Mouse (Mus musculus) kidney, postnatal 0 days (tissue): ENCODE data around the gene Eea1. TPM values are rescaled to one million over a fixed set of nuclear protein-coding genes. Genes with fewer than 3 reads are reported as not detected.

ENCODE experiments used
- ATAC-seq: fragments of 200-750 bp; cut with Nextera tagmentation; replicated peaks from 2 replicates; pipeline ENCODE4 v1.8.0; 2017; ENCODE audit warnings: low read depth, moderate number of reproducible peaks, moderate TSS enrichment, moderate library complexity; ENCODE audit not compliant: low FRiP score
- DNase-seq: peaks from one replicate; pipeline ENCODE4 v3.0.0-alpha.2; 2016; ENCODE audit warnings: low spot score
- H3K27ac ChIP-seq: fragments of 300-500 bp; sonication (generic); 2 replicates; pipeline ENCODE4 v1.5.1; 2014; ENCODE audit warnings: mild to moderate bottlenecking
- H3K27me3 ChIP-seq: fragments of 300-500 bp; sonication (generic); 2 replicates; pipeline ENCODE4 v1.6.1; 2014; ENCODE audit warnings: low read length, mixed read lengths; ENCODE audit not compliant: insufficient read depth
- H3K36me3 ChIP-seq: fragments of 300-500 bp; sonication (generic); 2 replicates; pipeline ENCODE4 v1.6.1; 2014; ENCODE audit warnings: low read length, mixed read lengths; ENCODE audit not compliant: insufficient read depth
- H3K4me1 ChIP-seq: fragments of 300-500 bp; sonication (generic); replicated peaks from 2 replicates; pipeline ENCODE4 v1.6.1; 2014; ENCODE audit warnings: antibody characterized with exemption, low read length, mixed read lengths; ENCODE audit not compliant: insufficient read depth
- H3K4me2 ChIP-seq: fragments of 300-500 bp; sonication (generic); 2 replicates; pipeline ENCODE4 v1.6.1; 2014; ENCODE audit warnings: mild to moderate bottlenecking, low read length, moderate library complexity, mixed read lengths
- H3K4me3 ChIP-seq: fragments of 300-500 bp; sonication (generic); replicated peaks from 2 replicates; pipeline ENCODE4 v1.5.1; 2014; ENCODE audit warnings: low read depth, low read length
- H3K9ac ChIP-seq: fragments of 300-500 bp; sonication (generic); 2 replicates; pipeline ENCODE4 v1.6.1; 2014; ENCODE audit warnings: low read depth, low read length
- H3K9me3 ChIP-seq: fragments of 300-500 bp; sonication (generic); replicated peaks from 2 replicates; pipeline ENCODE4 v1.6.1; 2016; ENCODE audit warnings: low read length, inconsistent platforms, mixed read lengths
- CTCF ChIP-seq: IDR thresholded peaks from 2 replicates; pipeline ENCODE4 v1.5.1; 2016; ENCODE audit warnings: antibody characterized with exemption, low read depth, mild to moderate bottlenecking, moderate library complexity
- WGBS: fragments of 180-500 bp; shearing (Covaris S2); extraction: QIAGEN DNeasy Blood & Tissue Kit; methylation state at CpG from one replicate; pipeline ENCODE4 v1.1.7; 2014; 5-methylcytosine and 5-hydroxymethylcytosine counted together
- polyA plus RNA-seq: library from polyadenylated mRNA; unstranded; fragments of >200 nt; fragmentation: Nextera tagmentation; extraction: Ambion mirVana; gene quantifications from 2 replicates; pipeline ENCODE4 v1.2.1, GENCODE M21; 2015

The Eea1 gene
- polyA plus RNA-seq, 1 experiment from 2014 or later: 24.3 TPM

GRCm38 (mm10) chr10:95991176-95991575 is 50.7 kb downstream of the Eea1 start:
- peak; percentile 22 for DNase-seq
- 76% methylated on average over 1 of the region's 1 CpGs for WGBS

GRCm38 (mm10) chr10:96000904-96001303 is 60.5 kb downstream of the Eea1 start:
- Histone ChIP-seq H3K9ac (no peak overlapping the region), H3K4me2 (no peak overlapping the region), H3K9me3 (no peaks in the 10 kb centered on the region), H3K36me3 (0 out of 2 replicates have a peak, but pooled peaks cover 3% of the 10 kb centered on the region), H3K4me1 (no peaks in the 10 kb centered on the region), H3K4me3 (no peak overlapping the region), H3K27me3 (no peaks in the 10 kb centered on the region), H3K27ac (no peak overlapping the region)
- DNase-seq: no peak
- WGBS: 80% methylated on average over 5 of the region's 5 CpGs
- ATAC-seq: no peak
- TF ChIP-seq CTCF: no peak

More at GRCm38 (mm10) chr10:95991176-95991575, 50.7 kb downstream of the Eea1 start:
- H3K4me1 ChIP-seq: no peaks in the 10 kb centered on the region
- no peak for TF ChIP-seq CTCF
- no peak overlapping the region for H3K4me2 ChIP-seq
- H3K9me3 ChIP-seq: no peaks in the 10 kb centered on the region
- no peak overlapping the region for H3K27ac ChIP-seq
- H3K36me3 ChIP-seq: no peaks in the 10 kb centered on the region
- H3K27me3 ChIP-seq: no peaks in the 10 kb centered on the region
- H3K4me3 ChIP-seq: no peak overlapping the region
- no peak overlapping the region for H3K9ac ChIP-seq
- ATAC-seq: no peak

- H3K4me1 ChIP-seq: no peaks in the 10 kb centered on the region
- H3K27me3 ChIP-seq: no peaks in the 10 kb centered on the region
- H3K27ac ChIP-seq: no peak overlapping the region
- H3K36me3 ChIP-seq: peaks cover 15% of the 10 kb centered on the region; the same call in 1 of the 2 replicates
- H3K4me2 ChIP-seq: no peak overlapping the region
- no peak for TF ChIP-seq CTCF
- ATAC-seq (no peak), DNase-seq (no peak)
- H3K9ac ChIP-seq: no peak overlapping the region
- H3K9me3 ChIP-seq: no peaks in the 10 kb centered on the region
- H3K4me3 ChIP-seq: no peak overlapping the region
These were observed 75.3 kb downstream of the Eea1 start for GRCm38 (mm10) chr10:96015738-96016137.

GRCm38 (mm10) chr10:96017418-96017817 is 77.0 kb downstream of the Eea1 start:
- no peak overlapping the region for H3K27ac ChIP-seq
- no peaks in the 10 kb centered on the region for H3K4me1 ChIP-seq
- TF ChIP-seq CTCF: no peak
- no peaks in the 10 kb centered on the region for H3K9me3 ChIP-seq
- no peak overlapping the region for H3K4me3 ChIP-seq
- DNase-seq (no peak), ATAC-seq (no peak)
- peaks cover 7% of the 10 kb centered on the region; the same call in 1 of the 2 replicates for H3K36me3 ChIP-seq
- WGBS: 78% methylated on average over 2 of the region's 2 CpGs
- no peaks in the 10 kb centered on the region for H3K27me3 ChIP-seq
- H3K9ac ChIP-seq: no peak overlapping the region
- no peak overlapping the region for H3K4me2 ChIP-seq

GRCm38 (mm10) chr10:96033356-96033984 is 93.0 kb downstream of the Eea1 start:
- no peak overlapping the region for H3K4me3 ChIP-seq
- WGBS: 41% methylated on average over 10 of the region's 10 CpGs
- peak; percentile 84 for TF ChIP-seq CTCF
- H3K27ac ChIP-seq: no peak overlapping the region
- H3K4me2 ChIP-seq: no peak overlapping the region
- ATAC-seq (peak; percentile 66; the same call in 1 of the 2 replicates), DNase-seq (peak; percentile 88)
- no peaks in the 10 kb centered on the region for H3K36me3 ChIP-seq
- no peaks in the 10 kb centered on the region for H3K9me3 ChIP-seq
- no peaks in the 10 kb centered on the region for H3K27me3 ChIP-seq
- H3K4me1 ChIP-seq: no peaks in the 10 kb centered on the region
- no peak overlapping the region for H3K9ac ChIP-seq

- Histone ChIP-seq H3K4me1 (no peaks in the 10 kb centered on the region), H3K27ac (no peak overlapping the region), H3K4me2 (no peak overlapping the region), H3K9ac (no peak overlapping the region), H3K4me3 (no peak overlapping the region), H3K9me3 (no peaks in the 10 kb centered on the region), H3K27me3 (no peaks in the 10 kb centered on the region), H3K36me3 (0 out of 2 replicates have a peak, but pooled peaks cover 2% of the 10 kb centered on the region)
- no peak for TF ChIP-seq CTCF
- WGBS: 85% methylated on average over 3 of the region's 3 CpGs
- ATAC-seq: no peak
- DNase-seq: no peak
These were observed 93.7 kb downstream of the Eea1 start for GRCm38 (mm10) chr10:96034106-96034505.

GRCm38 (mm10) chr10:96035951-96036350 is 95.5 kb downstream of the Eea1 start:
- ATAC-seq: no peak
- no peaks in the 10 kb centered on the region for H3K4me1 ChIP-seq

More at GRCm38 (mm10) chr10:96035951-96036350, 95.5 kb downstream of the Eea1 start:
- Histone ChIP-seq H3K27me3 (no peaks in the 10 kb centered on the region), H3K4me2 (no peak overlapping the region), H3K9me3 (no peaks in the 10 kb centered on the region), H3K36me3 (0 out of 2 replicates have a peak, but pooled peaks cover 8% of the 10 kb centered on the region), H3K4me3 (no peak overlapping the region), H3K27ac (no peak overlapping the region), H3K9ac (no peak overlapping the region)
- DNase-seq: no peak
- TF ChIP-seq CTCF: no peak
